Mouse (Mus musculus) kidney, embryonic 14.5 days (tissue): ENCODE data around the gene BC051019. TPM values are rescaled to one million over a fixed set of nuclear protein-coding genes. Genes with fewer than 3 reads are reported as not detected.

Experiments used
- ATAC-seq: fragments of 200-750 bp; cut with Nextera tagmentation; 2 replicates; pipeline ENCODE4 v1.8.0; 2017; ENCODE audit warnings: moderate number of reproducible peaks, mild to moderate bottlenecking, moderate TSS enrichment, moderate library complexity; ENCODE audit not compliant: low FRiP score, low TSS enrichment
- H3K27ac ChIP-seq: fragments of 300-500 bp; sonication (generic); 2 replicates; pipeline ENCODE4 v1.5.1; 2014; ENCODE audit warnings: low read depth, mild to moderate bottlenecking, low read length, moderate library complexity, mixed read lengths
- H3K27me3 ChIP-seq: fragments of 300-500 bp; sonication (generic); 2 replicates; pipeline ENCODE4 v1.6.1; 2014; ENCODE audit warnings: mild to moderate bottlenecking, low read length; ENCODE audit not compliant: control insufficient read depth, insufficient read depth
- H3K36me3 ChIP-seq: fragments of 300-500 bp; sonication (generic); 2 replicates; pipeline ENCODE4 v1.6.1; 2014; ENCODE audit warnings: low read length, mixed read lengths; ENCODE audit not compliant: control insufficient read depth, insufficient read depth
- H3K4me1 ChIP-seq: fragments of 300-500 bp; sonication (generic); 2 replicates; pipeline ENCODE4 v1.6.1; 2014; ENCODE audit warnings: low read length, mixed read lengths; ENCODE audit not compliant: control insufficient read depth, insufficient read depth
- H3K4me2 ChIP-seq: fragments of 300-500 bp; sonication (generic); replicated peaks from 2 replicates; pipeline ENCODE4 v1.6.1; 2014; ENCODE audit warnings: low read depth, mild to moderate bottlenecking, low read length
- H3K4me3 ChIP-seq: fragments of 300-500 bp; sonication (generic); 2 replicates; pipeline ENCODE4 v1.5.1; 2014; ENCODE audit warnings: mild to moderate bottlenecking, low read length
- H3K9ac ChIP-seq: fragments of 300-500 bp; sonication (generic); 2 replicates; pipeline ENCODE4 v1.6.1; 2014; ENCODE audit warnings: low read depth, mild to moderate bottlenecking, low read length, moderate library complexity
- H3K9me3 ChIP-seq: fragments of 300-500 bp; sonication (generic); 2 replicates; pipeline ENCODE4 v1.6.1; 2016; ENCODE audit warnings: low read length; ENCODE audit not compliant: control insufficient read depth
- WGBS: fragments of 180-500 bp; shearing (Covaris S2); extraction: QIAGEN DNeasy Blood & Tissue Kit; methylation state at CpG from one replicate; pipeline ENCODE4 v1.1.7; 2014; 5-methylcytosine and 5-hydroxymethylcytosine counted together
- polyA plus RNA-seq: library from polyadenylated mRNA; unstranded; fragments of >200 nt; fragmentation: Nextera tagmentation; extraction: Ambion mirVana; gene quantifications from 2 replicates; pipeline ENCODE4 v1.2.1, GENCODE M21; 2014

Gene BC051019
- polyA plus RNA-seq, 1 experiment from 2014 or later: not detected

DNA sequence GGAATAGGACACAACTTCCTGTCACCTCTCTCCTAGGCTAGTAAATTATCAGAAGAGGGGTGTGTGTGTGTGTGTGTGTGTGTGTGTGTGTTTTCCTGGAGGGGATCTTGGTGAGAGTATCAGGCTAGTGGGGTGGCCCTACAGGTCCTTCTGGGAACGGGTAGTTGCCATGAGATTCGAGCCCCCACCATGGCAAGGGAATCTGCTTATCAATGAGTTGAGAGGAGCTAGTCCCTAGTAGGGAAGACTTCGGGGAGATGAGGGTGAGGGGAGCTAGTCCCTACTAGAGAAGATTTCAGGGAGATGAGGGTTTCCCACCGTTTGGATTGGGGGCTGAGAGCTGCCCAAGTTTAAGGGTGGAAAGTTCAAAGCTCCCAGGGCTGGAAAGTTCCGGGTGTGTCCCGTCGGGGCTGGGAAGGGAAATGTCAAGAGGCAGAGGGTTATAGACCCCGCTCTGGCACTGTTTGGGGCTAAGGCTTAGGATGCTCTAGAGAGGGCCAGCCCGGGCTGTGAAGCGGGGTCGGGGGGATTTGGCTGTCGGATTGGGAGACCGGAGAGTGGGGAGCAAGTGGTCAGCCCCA is 27.9 kb upstream of the BC051019 start:
- 5% methylated on average over 13 of the region's 13 CpGs for WGBS
- Histone ChIP-seq H3K4me1 (peaks cover 4% of the 10 kb centered on the region; the same call in 1 of the 2 replicates), H3K27ac (no peak overlapping the region; the same call in 1 of the 2 replicates), H3K27me3 (no peaks in the 10 kb centered on the region), H3K4me3 (peak overlapping the region; percentile 60), H3K4me2 (peak overlapping the region; percentile 88), H3K9ac (peak overlapping the region; percentile 79), H3K9me3 (no peaks in the 10 kb centered on the region), H3K36me3 (0 out of 2 replicates have a peak, but pooled peaks cover 2% of the 10 kb centered on the region)
- peak; percentile 26; the same call in 1 of the 2 replicates for ATAC-seq

DNA sequence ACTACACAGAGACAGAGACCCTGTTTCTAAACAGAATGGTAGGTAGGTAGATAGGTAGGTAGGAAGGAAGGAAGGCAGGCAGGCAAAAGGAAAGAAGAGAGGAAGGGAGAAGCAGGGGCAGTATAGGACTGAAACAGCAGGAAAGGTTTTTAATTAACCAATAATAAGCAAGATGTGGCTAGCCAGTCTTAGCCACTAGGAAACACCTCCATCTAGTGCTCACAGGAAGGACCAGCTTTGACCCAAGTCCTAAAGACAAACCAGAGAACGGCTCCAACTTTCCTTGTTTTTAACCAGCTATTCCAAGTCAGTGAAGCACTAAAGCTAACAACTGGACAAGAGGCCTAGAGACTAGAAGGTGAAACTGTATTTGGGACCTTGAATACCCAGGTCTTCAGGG is 24.1 kb upstream of the BC051019 start:
- Histone ChIP-seq H3K4me1 (no peaks in the 10 kb centered on the region), H3K27ac (no peak overlapping the region), H3K4me3 (no peak overlapping the region), H3K27me3 (no peaks in the 10 kb centered on the region), H3K4me2 (no peak overlapping the region), H3K9me3 (no peaks in the 10 kb centered on the region), H3K36me3 (peaks cover 13% of the 10 kb centered on the region; the same call in 1 of the 2 replicates), H3K9ac (no peak overlapping the region)
- no peak for ATAC-seq
- WGBS: 53% methylated on average over 1 of the region's 1 CpGs

DNA sequence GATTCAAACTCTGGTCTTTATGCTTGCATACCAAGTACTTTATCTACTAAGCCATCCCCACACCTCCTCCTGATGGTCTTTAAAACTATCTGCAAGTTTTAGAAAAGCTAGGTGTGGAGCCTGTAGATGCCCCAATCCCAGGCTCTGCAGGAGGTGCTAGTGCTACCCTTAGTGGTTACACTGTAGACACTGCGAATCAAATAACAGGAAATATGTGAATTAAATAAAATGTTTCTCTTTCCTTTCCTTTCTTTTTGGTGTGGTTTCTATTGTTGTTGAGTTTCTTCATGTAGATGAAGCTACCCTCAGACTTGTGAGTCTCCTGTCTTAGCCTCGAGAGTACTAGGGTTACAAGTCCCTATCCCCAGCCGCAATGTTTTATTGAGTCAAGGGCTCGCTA is 18.1 kb upstream of the BC051019 start:
- H3K4me2 ChIP-seq: no peak overlapping the region
- ATAC-seq: no peak
- peaks cover 11% of the 10 kb centered on the region; the same call in 1 of the 2 replicates for H3K36me3 ChIP-seq
- H3K4me1 ChIP-seq: no peaks in the 10 kb centered on the region
- H3K27me3 ChIP-seq: no peaks in the 10 kb centered on the region
- H3K9ac ChIP-seq: no peak overlapping the region
- no peak overlapping the region for H3K4me3 ChIP-seq
- 85% methylated on average over 4 of the region's 4 CpGs for WGBS
- no peak overlapping the region for H3K27ac ChIP-seq
- H3K9me3 ChIP-seq: no peaks in the 10 kb centered on the region

DNA sequence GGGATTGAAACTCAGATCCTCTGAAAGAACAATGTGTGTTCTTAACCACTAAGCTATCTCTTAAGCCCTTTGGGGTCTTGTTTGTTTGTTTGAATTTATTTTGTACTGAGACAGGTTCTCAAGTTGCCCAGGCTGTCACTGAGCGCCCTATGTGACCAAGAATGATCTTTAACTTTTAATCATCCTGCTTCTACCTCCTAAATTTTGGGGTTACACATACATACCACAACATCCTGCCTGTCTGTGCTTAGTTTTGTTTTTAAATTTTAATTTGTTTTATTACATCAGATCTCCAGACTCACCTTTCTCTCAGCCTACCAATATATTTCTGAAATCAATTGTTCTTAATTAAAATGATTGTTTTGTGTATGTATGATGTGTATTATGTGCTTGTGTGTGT is 17.4 kb upstream of the BC051019 start:
- no peaks in the 10 kb centered on the region for H3K9me3 ChIP-seq
- H3K4me2 ChIP-seq: no peak overlapping the region
- no peak overlapping the region for H3K4me3 ChIP-seq
- no peak for ATAC-seq
- H3K4me1 ChIP-seq: no peaks in the 10 kb centered on the region
- H3K36me3 ChIP-seq: peaks cover 16% of the 10 kb centered on the region; the same call in 1 of the 2 replicates
- WGBS: 91% methylated on average over 1 of the region's 1 CpGs
- no peak overlapping the region for H3K27ac ChIP-seq
- no peaks in the 10 kb centered on the region for H3K27me3 ChIP-seq
- H3K9ac ChIP-seq: no peak overlapping the region

DNA sequence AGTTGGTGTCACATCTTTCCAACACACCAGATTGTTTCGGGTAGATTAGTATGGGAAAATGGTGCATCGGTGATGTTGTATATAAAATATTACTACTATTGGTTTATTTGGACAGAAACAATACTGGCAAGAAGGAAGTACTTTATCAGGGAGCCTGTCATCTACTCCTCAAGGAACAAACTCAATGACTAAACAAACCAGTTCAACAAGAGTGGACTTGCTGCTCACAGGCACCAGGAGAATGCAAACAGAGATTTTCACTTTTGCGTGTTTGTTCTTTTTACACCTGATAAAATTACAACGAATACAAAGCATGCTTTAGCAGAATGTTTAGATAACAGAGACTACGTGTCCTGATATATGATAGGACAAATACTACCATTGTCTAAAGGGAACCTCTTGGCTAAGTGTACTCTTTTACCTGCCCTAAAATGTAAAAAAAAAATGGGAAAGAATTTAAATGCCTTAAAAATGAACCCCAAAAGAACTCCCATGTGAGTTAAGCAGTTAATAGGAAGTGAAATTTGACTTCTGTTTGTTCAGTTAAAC is 16.2 kb upstream of the BC051019 start:
- Histone ChIP-seq H3K4me2 (no peak overlapping the region), H3K4me1 (no peaks in the 10 kb centered on the region), H3K36me3 (peaks cover 19% of the 10 kb centered on the region; the same call in 1 of the 2 replicates), H3K27ac (no peak overlapping the region), H3K4me3 (no peak overlapping the region), H3K9ac (no peak overlapping the region), H3K27me3 (no peaks in the 10 kb centered on the region), H3K9me3 (no peaks in the 10 kb centered on the region)
- no peak for ATAC-seq
- WGBS: 70% methylated on average over 5 of the region's 5 CpGs

DNA sequence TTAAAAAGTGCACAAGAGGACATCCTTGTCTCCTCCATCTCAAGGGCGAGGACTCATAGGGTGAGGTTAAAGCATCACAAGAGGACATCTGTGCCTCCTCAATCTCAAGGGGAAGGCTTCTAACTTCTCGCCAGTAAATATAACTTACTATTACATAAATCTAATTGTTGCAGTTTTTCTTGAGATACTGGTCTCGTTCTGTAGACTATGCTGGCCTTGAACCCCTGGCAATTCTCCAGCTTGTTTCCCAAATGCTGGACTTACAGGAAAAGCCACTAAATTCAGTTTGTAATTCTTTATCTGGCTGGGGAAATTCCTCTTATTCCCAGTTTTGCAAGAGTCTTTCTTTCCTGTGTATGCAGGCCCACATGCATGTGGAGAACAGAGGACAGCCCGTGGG is 11.2 kb upstream of the BC051019 start:
- H3K4me3 ChIP-seq: no peak overlapping the region
- H3K9ac ChIP-seq: no peak overlapping the region
- H3K4me1 ChIP-seq: no peaks in the 10 kb centered on the region
- ATAC-seq: no peak
- H3K27ac ChIP-seq: no peak overlapping the region
- no peaks in the 10 kb centered on the region for H3K27me3 ChIP-seq
- peaks cover 13% of the 10 kb centered on the region; the same call in 1 of the 2 replicates for H3K36me3 ChIP-seq
- no peak overlapping the region for H3K4me2 ChIP-seq
- WGBS: 72% methylated on average over 4 of the region's 4 CpGs
- H3K9me3 ChIP-seq: no peaks in the 10 kb centered on the region

DNA sequence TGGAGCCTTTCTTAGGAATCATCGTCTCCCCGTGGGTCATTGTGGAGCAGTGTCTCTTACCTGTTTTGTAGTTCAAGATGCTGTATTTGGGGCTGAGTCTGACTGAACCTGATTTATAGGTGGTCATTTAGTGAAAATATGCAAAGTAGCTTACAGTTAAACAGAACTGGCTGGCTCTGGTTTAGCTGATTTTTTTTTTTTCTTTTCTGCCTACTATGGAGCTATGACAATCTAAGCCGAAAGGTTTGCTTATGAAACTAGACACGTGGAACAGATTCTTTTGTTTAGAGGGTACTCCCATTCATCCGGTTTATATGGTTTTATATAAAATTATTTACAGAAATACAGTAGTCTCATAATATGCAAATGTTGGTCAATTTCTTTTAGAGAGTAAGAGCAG is 8.0 kb upstream of the BC051019 start, which contains the start of gene Ascl3:
Ascl3 (minus strand) TSS at position 101 of the 400 bp plus-strand sequence.
- no peaks in the 10 kb centered on the region for H3K4me1 ChIP-seq
- H3K9ac ChIP-seq: no peak within 1 kb of the TSS
- H3K4me3 ChIP-seq: no peak within 1 kb of the TSS
- no peak within 1 kb of the TSS for H3K4me2 ChIP-seq
- H3K27ac ChIP-seq: no peak within 1 kb of the TSS
- no peaks in the 10 kb centered on the region for H3K9me3 ChIP-seq
- H3K27me3 ChIP-seq: no peaks in the 10 kb centered on the region
- 91% methylated on average over 5 of the region's 5 CpGs for WGBS
- H3K36me3 ChIP-seq: peaks cover 11% of the 10 kb centered on the region; the same call in 1 of the 2 replicates
- no peak for ATAC-seq

DNA sequence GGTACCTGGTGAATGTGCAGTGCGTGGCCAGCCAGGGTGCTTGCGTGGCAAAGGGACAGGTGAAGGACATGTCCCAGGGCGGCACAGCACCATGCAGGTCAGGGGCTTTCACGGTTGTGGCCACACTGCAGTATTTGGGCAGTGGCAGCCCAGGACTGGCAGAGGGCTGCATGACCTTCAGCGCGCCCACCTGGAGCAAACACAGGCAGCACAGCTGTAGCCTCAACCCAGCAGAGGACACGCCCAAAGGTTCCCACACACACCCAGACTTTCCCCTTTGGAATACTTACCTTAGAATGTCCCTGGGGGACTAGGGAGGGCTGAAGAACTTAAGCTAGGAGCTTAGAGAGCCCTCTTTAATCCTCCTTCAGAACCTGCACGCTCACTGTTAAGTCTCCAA is 536 bp downstream of the BC051019 start:
- Histone ChIP-seq H3K27ac (no peak overlapping the region), H3K4me2 (no peak overlapping the region), H3K9ac (no peak overlapping the region), H3K4me3 (no peak overlapping the region), H3K36me3 (no peaks in the 10 kb centered on the region), H3K4me1 (no peaks in the 10 kb centered on the region), H3K9me3 (no peaks in the 10 kb centered on the region), H3K27me3 (no peaks in the 10 kb centered on the region)
- ATAC-seq: no peak
- 95% methylated on average over 8 of the region's 8 CpGs for WGBS

DNA sequence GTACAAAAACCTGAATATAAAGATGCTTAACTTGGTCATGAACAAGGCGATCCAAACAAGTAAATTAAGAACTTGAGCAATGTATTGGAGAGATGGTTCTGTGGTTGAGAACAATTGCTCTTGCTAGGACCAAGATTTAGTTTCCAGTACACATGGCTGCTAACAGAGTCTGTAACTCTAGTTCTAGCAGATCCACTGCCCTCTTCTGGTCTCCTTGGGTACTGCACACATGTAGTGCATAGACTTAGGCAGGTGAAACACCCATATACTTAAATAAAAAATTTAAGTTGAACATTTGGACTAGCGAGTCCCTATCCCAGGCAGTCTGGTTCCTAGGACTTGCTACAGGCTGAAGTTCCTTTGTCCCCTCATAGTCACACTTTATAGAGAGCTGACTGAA is 1.0 kb downstream of the BC051019 start:
- Histone ChIP-seq H3K4me1 (no peaks in the 10 kb centered on the region), H3K27ac (no peak overlapping the region), H3K36me3 (no peaks in the 10 kb centered on the region), H3K9ac (no peak overlapping the region), H3K27me3 (no peaks in the 10 kb centered on the region), H3K9me3 (no peaks in the 10 kb centered on the region), H3K4me2 (no peak overlapping the region), H3K4me3 (no peak overlapping the region)
- no peak for ATAC-seq
- 93% methylated on average over 2 of the region's 2 CpGs for WGBS
